Mouse (Mus musculus): Measurements from ENCODE around the gene Adh7. TPM values are rescaled to one million over a fixed set of nuclear protein-coding genes. Genes with fewer than 3 reads are reported as not detected.

Gene Adh7
- polyA plus RNA-seq, 1 experiment from 2014 or later = 0.50 TPM

DNA sequence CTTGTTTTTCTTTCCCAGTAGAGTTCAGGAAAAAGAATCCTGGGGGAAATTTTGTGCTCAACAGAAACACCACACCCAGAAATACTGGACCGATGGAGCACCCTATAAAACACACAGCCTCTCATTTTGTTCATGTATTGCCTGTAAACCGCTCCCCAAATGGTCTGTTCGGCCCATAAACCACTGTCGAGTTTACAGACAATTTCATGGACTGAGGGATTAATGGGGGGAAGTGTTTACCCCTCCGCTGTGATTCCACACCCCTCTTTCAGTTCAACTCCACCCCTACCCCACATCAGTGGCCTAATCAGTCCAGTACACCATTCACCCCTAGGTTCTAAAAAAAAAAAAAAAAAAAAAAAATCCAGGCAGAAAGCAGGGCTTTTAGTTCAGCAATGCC lies 23.4 kb downstream of the Adh7 start:
- ATAC-seq (ENCODE audit: borderline replicate concordance, extremely low read depth, low FRiP score, low TSS enrichment) = no peak
- peaks cover 11% of the 10 kb centered on the region for H3K4me1 ChIP-seq
- H3K36me3 ChIP-seq = no peaks in the 10 kb centered on the region
- H3K4me3 ChIP-seq = no peak overlapping the region
- H3K9me3 ChIP-seq = no peaks in the 10 kb centered on the region
- H3K27me3 ChIP-seq = no peaks in the 10 kb centered on the region
- 73% methylated on average over 5 of the region's 5 CpGs for WGBS
- H3K9ac ChIP-seq = no peak overlapping the region
- H3K27ac ChIP-seq = no peak overlapping the region
- H3K4me2 ChIP-seq = no peak overlapping the region

DNA sequence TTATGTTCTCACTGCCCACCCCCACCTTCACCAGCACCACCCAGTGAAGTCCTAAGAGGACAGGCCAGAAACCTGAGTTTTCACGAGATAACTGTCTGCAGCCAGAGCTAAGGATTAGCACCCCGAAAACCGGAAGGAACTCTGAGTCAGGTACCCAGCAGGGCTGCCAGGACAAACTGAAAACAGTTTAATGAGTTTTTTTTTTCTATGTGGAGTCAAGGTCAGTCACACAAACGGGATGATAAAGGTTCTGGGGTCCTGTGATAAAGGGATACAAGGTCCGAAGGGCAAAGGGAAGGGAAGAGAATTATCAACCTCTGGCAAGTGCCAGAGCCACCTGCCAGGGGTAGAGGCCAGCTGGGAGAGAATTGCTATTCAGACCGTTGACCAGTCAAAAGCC lies 23.8 kb downstream of the Adh7 start:
- H3K9me3 ChIP-seq = no peaks in the 10 kb centered on the region
- ATAC-seq (ENCODE audit: borderline replicate concordance, extremely low read depth, low FRiP score, low TSS enrichment) = no peak
- H3K4me2 ChIP-seq = no peak overlapping the region
- H3K9ac ChIP-seq = no peak overlapping the region
- H3K27ac ChIP-seq = no peak overlapping the region
- H3K4me3 ChIP-seq = no peak overlapping the region
- no peaks in the 10 kb centered on the region for H3K36me3 ChIP-seq
- H3K4me1 ChIP-seq = peaks cover 7% of the 10 kb centered on the region
- no peaks in the 10 kb centered on the region for H3K27me3 ChIP-seq
- 53% methylated on average over 6 of the region's 6 CpGs for WGBS

DNA sequence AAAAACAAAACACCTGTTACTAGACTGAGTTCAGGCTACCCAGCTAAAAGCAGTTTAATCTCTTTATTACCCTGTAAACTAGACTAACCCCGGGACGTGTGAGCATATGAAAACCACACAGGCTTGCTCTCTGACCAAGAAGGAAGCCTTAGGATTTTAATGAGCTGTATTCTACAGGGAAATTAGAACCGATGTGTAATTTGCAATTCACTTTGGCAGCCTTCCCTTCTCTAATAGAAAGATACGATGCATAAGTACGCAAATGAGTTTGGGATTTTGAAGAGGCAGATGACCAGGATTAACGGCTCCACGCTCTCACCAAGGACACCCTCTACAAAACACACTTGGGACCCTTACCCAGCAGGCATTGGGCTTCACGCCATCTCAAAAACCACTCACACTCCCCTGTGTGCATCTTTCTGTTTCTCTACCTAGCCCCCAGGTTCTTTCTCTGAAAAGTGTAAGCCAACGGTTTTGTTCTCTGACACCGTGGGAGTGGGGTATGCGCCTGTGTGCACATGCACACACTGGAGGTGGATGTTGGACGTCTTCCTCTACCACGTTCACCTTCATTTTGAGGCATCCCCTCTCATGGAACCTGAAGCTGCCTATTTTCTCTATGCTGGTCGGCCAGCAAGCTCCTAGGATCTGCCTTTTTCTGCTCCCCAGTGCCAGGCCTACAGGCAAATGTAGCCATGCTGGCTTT lies 24.6 kb downstream of the Adh7 start:
- no peak overlapping the region for H3K27ac ChIP-seq
- WGBS = 76% methylated on average over 14 of the region's 14 CpGs

DNA sequence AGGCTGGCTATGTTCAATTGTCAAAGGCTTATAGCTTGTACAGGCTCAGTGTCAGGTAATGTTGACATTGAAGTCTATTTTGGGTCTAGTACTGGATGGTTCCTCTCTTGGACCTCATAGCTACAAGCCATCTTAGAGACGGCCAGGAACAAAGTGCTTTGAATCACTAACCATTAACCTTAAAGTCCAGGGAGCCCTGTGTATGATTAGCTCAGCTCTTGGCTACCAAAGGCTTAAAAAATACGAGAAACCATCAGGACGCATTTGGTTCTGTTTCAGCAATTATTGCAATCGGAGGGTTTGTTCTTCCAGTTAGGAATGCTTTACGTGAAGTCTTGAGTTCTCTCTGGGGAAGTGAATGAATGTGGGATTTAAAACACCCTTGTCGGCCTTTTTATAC lies 25.4 kb downstream of the Adh7 start:
- no peaks in the 10 kb centered on the region for H3K27me3 ChIP-seq
- 86% methylated on average over 6 of the region's 6 CpGs for WGBS
- peaks cover 7% of the 10 kb centered on the region for H3K4me1 ChIP-seq
- no peak overlapping the region for H3K4me3 ChIP-seq
- no peak overlapping the region for H3K27ac ChIP-seq
- no peaks in the 10 kb centered on the region for H3K36me3 ChIP-seq
- no peak for ATAC-seq (ENCODE audit: borderline replicate concordance, extremely low read depth, low FRiP score, low TSS enrichment)
- H3K4me2 ChIP-seq = no peak overlapping the region
- no peaks in the 10 kb centered on the region for H3K9me3 ChIP-seq
- H3K9ac ChIP-seq = no peak overlapping the region

More for the DNA sequence above, 24.6 kb downstream of the Adh7 start:
- no peak overlapping the region for H3K9ac ChIP-seq
- no peaks in the 10 kb centered on the region for H3K9me3 ChIP-seq
- ATAC-seq (ENCODE audit: borderline replicate concordance, extremely low read depth, low FRiP score, low TSS enrichment) = no peak
- H3K36me3 ChIP-seq = no peaks in the 10 kb centered on the region
- H3K4me2 ChIP-seq = no peak overlapping the region
- H3K4me1 ChIP-seq = peaks cover 3% of the 10 kb centered on the region; the same call in 1 of the 2 replicates
- H3K27me3 ChIP-seq = no peaks in the 10 kb centered on the region
- no peak overlapping the region for H3K4me3 ChIP-seq

DNA sequence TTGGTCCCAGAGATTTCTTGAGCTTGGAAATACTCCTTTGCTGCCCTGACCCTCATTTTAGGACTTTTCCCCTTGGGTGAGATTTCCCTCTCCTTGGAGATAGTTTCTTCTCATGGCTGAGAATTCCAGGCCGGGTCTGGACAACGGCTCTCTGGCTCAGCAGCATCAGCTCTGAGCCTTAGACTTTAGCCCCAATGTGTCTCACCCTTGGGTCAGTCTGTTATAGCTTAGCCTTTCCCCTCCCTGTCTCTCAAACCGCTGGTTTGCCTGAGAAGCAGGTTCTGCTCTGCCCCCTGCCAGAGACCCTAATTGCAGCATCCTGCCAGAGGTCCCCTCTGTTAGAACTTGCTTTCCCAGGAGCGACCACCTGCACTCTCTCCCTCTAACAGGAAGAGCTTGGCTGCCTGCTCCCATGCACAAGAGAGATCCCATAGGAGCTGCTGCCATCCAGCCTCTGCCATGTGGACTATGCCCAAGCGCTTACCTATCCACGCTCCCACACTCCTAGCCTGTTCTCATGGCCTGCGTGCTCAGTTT lies 26.8 kb downstream of the Adh7 start:
- no peak overlapping the region for H3K4me3 ChIP-seq
- peaks cover 14% of the 10 kb centered on the region for H3K4me1 ChIP-seq
- H3K27ac ChIP-seq = no peak overlapping the region
- H3K4me2 ChIP-seq = no peak overlapping the region
- H3K9me3 ChIP-seq = no peaks in the 10 kb centered on the region
- no peak for ATAC-seq (ENCODE audit: borderline replicate concordance, extremely low read depth, low FRiP score, low TSS enrichment)
- H3K9ac ChIP-seq = no peak overlapping the region
- no peaks in the 10 kb centered on the region for H3K27me3 ChIP-seq
- WGBS = 80% methylated on average over 7 of the region's 7 CpGs
- no peaks in the 10 kb centered on the region for H3K36me3 ChIP-seq

DNA sequence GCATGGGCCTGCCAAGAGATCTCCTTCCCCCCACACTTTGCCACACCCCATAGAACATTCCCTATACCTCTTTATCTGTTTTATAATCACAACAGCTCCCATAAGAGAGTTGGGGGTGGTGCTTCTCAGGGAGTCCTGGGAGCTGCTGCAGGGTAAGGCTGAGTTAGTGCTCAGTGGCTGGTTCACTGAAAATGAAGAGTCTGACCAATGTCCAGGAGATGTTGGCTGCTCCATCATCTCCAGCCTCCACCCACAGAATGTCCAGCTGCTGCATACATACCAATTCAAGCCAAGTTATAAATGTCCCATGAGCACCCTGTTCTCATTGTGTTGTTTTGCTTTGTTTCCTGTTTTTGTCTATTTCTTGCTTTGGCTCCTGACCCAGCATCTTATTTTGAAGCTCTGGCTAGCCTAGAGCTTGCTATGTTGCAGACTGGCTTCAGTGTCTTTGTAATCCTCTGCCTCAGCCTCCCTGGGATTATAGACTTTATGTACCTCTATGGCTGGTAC lies 29.0 kb downstream of the Adh7 start:
- no peaks in the 10 kb centered on the region for H3K9me3 ChIP-seq
- no peak overlapping the region for H3K4me3 ChIP-seq
- H3K4me1 ChIP-seq = peaks cover 14% of the 10 kb centered on the region
- no peak overlapping the region for H3K9ac ChIP-seq
- no peak overlapping the region for H3K4me2 ChIP-seq
- H3K36me3 ChIP-seq = no peaks in the 10 kb centered on the region
- no peak for ATAC-seq (ENCODE audit: borderline replicate concordance, extremely low read depth, low FRiP score, low TSS enrichment)
- no peak overlapping the region for H3K27ac ChIP-seq
- H3K27me3 ChIP-seq = no peaks in the 10 kb centered on the region

DNA sequence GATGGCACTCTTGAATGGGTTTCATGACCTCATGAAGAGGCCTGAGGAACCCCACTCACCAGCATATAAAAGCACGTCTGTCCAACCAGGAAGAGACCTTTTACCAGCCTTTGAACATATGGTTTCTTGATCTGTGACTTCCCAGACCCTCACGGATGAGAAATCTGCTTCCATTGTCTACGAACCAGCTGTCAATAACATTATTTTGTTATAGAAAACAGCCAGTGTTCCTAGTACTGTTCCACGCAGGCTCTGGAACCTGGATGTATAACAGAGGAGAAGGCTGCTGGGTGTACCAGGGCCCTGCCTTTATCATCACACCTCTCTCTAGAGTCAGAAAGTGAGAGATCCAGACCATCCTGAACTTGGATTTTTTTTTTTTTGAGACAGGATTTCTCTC lies 29.7 kb downstream of the Adh7 start:
- 87% methylated on average over 4 of the region's 4 CpGs for WGBS
- Histone ChIP-seq H3K4me3 (no peak overlapping the region), H3K27me3 (no peaks in the 10 kb centered on the region), H3K4me2 (no peak overlapping the region), H3K9ac (no peak overlapping the region), H3K36me3 (no peaks in the 10 kb centered on the region), H3K27ac (0 out of 2 replicates have a peak overlapping the region, but pooled peaks have one; percentile 75), H3K9me3 (no peaks in the 10 kb centered on the region), H3K4me1 (peaks cover 14% of the 10 kb centered on the region)
- no peak for ATAC-seq (ENCODE audit: borderline replicate concordance, extremely low read depth, low FRiP score, low TSS enrichment)

DNA sequence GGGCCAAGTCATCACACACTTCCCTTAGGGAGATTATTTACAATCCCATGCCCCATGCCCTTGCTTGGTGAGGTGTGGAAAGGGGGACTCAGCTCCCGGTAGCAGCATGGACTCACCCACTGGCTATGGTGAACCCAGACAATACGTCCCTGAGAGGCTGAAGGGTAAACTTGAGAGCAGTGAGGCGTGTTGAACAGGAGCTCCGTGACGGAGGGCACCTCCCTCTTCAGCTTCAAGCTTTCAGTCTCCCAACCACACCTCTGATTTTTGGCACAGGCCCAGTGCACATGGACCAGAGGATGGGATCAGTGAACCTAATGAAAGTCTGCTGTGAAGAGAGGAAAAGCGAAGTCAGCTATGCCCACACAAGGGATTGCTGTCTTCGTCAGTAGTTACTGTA lies 30.5 kb downstream of the Adh7 start:
- Histone ChIP-seq H3K4me2 (no peak overlapping the region), H3K27ac (peak overlapping the region; percentile 75), H3K4me3 (no peak overlapping the region), H3K4me1 (peaks cover 14% of the 10 kb centered on the region), H3K36me3 (no peaks in the 10 kb centered on the region), H3K9ac (no peak overlapping the region), H3K9me3 (no peaks in the 10 kb centered on the region), H3K27me3 (no peaks in the 10 kb centered on the region)
- ATAC-seq (ENCODE audit: borderline replicate concordance, extremely low read depth, low FRiP score, low TSS enrichment) = 0 out of 2 replicates have a peak, but pooled peaks have one; percentile 6
- 63% methylated on average over 7 of the region's 7 CpGs for WGBS

DNA sequence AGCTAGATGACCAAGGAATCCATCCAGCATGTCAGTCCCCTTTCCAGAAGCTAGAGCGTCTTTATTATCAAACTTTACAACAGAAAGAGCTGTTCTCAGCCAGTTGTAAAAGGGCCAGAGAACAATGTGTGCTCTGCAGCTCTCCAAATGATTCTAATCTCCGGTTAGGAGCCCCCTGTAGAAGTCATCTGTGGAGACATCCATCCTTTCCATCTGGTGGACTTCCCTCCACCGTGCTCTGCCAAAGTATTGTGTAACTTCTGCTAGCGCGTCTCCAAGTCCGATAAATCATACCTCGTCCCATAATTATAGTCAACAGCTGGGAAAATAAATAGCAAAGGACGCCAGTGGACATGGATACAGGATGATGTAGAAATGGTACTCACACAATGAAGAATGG lies 31.2 kb downstream of the Adh7 start:
- Histone ChIP-seq H3K27ac (peak overlapping the region; percentile 75), H3K36me3 (no peaks in the 10 kb centered on the region), H3K9ac (no peak overlapping the region), H3K4me2 (no peak overlapping the region), H3K9me3 (no peaks in the 10 kb centered on the region), H3K4me1 (peaks cover 14% of the 10 kb centered on the region), H3K4me3 (no peak overlapping the region), H3K27me3 (no peaks in the 10 kb centered on the region)
- 59% methylated on average over 8 of the region's 8 CpGs for WGBS
- ATAC-seq (ENCODE audit: borderline replicate concordance, extremely low read depth, low FRiP score, low TSS enrichment) = peak; percentile 82

DNA sequence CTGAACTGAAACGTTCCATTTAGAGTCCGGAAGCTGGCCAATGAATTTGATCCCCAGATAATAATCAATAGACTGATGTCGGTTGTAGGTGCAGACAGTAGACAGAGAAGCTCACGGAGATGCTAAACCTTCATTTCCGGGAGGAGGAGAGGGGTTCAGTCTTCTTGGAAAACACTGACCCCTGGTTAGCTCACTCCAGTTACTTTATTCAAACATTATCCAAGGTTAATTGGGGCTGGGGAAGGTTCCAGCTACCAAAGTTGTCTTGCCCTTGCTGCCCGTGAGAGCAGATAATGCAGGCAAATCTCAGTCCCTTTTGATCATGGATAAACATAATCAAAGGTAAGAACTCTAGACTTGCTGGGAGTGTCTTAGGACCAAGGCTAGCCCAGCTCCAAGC lies 33.6 kb downstream of the Adh7 start:
- Histone ChIP-seq H3K4me3 (no peak overlapping the region), H3K36me3 (no peaks in the 10 kb centered on the region), H3K4me2 (no peak overlapping the region), H3K27ac (no peak overlapping the region), H3K27me3 (no peaks in the 10 kb centered on the region), H3K9me3 (no peaks in the 10 kb centered on the region), H3K9ac (no peak overlapping the region), H3K4me1 (peaks cover 20% of the 10 kb centered on the region)
- WGBS = 84% methylated on average over 6 of the region's 6 CpGs
- no peak for ATAC-seq (ENCODE audit: borderline replicate concordance, extremely low read depth, low FRiP score, low TSS enrichment)

DNA sequence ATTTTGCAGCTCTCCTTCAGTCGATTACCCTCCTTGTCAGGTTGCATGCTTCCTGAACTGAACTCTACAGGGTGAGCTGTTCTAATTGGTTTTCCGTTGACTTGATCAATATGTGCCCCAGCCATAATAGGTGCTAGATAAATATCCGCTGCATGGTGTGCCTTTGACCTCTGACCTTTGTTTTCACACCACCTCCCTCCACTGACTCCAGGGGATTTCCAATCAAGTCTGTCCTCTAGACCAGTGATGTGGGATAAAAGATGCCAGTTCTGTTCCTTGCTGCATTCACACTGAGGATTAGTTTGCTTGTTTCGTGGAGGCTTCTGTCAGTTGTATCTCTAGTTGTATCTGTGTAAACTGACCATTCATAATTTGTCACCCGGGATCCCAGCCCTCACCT lies 36.6 kb downstream of the Adh7 start:
- no peaks in the 10 kb centered on the region for H3K36me3 ChIP-seq

DNA sequence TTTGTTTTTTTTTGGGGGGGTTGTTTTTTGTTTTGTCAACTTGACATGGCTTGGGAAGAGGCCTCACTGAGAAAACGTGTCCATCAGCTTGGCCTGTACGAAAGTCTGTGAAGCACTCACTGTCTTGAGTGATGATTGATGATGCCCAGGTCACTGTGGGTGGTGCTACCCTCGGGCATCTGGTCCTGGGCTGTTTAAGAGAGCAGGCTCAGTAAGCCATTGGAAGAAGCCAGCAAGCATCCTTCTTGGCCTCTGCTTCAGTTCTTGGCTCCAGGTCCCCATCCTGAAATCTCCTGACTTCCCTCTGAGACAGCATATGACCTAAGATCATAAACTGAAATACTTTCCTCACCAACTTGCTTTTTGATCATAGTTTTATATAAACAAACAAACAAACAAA lies 37.8 kb downstream of the Adh7 start:
- H3K27ac ChIP-seq = peak overlapping the region; percentile 85
- H3K4me3 ChIP-seq = no peak overlapping the region
- no peak for ATAC-seq (ENCODE audit: borderline replicate concordance, extremely low read depth, low FRiP score, low TSS enrichment)
- no peaks in the 10 kb centered on the region for H3K27me3 ChIP-seq
- no peaks in the 10 kb centered on the region for H3K9me3 ChIP-seq
- H3K4me2 ChIP-seq = no peak overlapping the region
- 41% methylated on average over 3 of the region's 3 CpGs for WGBS
- H3K9ac ChIP-seq = no peak overlapping the region
- H3K36me3 ChIP-seq = no peaks in the 10 kb centered on the region
- peaks cover 14% of the 10 kb centered on the region for H3K4me1 ChIP-seq

More for the DNA sequence above, 36.6 kb downstream of the Adh7 start:
- WGBS = 61% methylated on average over 5 of the region's 5 CpGs
- Histone ChIP-seq H3K27me3 (no peaks in the 10 kb centered on the region), H3K9me3 (no peaks in the 10 kb centered on the region), H3K4me3 (no peak overlapping the region), H3K4me2 (no peak overlapping the region), H3K27ac (no peak overlapping the region), H3K4me1 (peaks cover 14% of the 10 kb centered on the region), H3K9ac (no peak overlapping the region)
- no peak for ATAC-seq (ENCODE audit: borderline replicate concordance, extremely low read depth, low FRiP score, low TSS enrichment)

Data from lung, embryonic 15.5 days (tissue).